Mouse (Mus musculus): ENCODE measurements around the gene Rad54l.

Rad54l gene

GRCm38 (mm10) chr4:116123602-116124519 is at the start of gene Rad54l, which contains the start of gene Pomgnt1:
Gene Rad54l, minus strand, starts transcription at chr4:116123690.
Gene Pomgnt1, plus strand, starts transcription at chr4:116123840.
- DNase-seq (ENCODE audit: low spot score), result peak; percentile 91

GRCm38 (mm10) chr4:116173072-116173471 is 49.6 kb upstream of the Rad54l start, which contains the start of the genes 1700042G07Rik and Gm49337:
Gene 1700042G07Rik, plus strand, starts transcription at chr4:116173372.
Gene Gm49337, plus strand, starts transcription at chr4:116173384.
- DNase-seq (ENCODE audit: low spot score), result no peak

GRCm38 (mm10) chr4:116169353-116169672 is 45.8 kb upstream of the Rad54l start:
- DNase-seq (ENCODE audit: low spot score), result no peak

GRCm38 (mm10) chr4:116168617-116169352 is 45.3 kb upstream of the Rad54l start:
- DNase-seq (ENCODE audit: low spot score), result no peak

- no peak for DNase-seq (ENCODE audit: low spot score)
These were observed 43.9 kb upstream of the Rad54l start, which contains the start of gene Tspan1 for GRCm38 (mm10) chr4:116167404-116167803. Gene Tspan1, minus strand, starts transcription at chr4:116167601.

- no peak for DNase-seq (ENCODE audit: low spot score)
These were observed 42.4 kb upstream of the Rad54l start for GRCm38 (mm10) chr4:116165708-116166407.

GRCm38 (mm10) chr4:116164759-116165554 is 41.5 kb upstream of the Rad54l start:
- DNase-seq (ENCODE audit: low spot score), result no peak

GRCm38 (mm10) chr4:116162142-116162541 is 38.7 kb upstream of the Rad54l start:
- DNase-seq (ENCODE audit: low spot score), result no peak

- DNase-seq (ENCODE audit: low spot score), result no peak
These were observed 37.3 kb upstream of the Rad54l start for GRCm38 (mm10) chr4:116160769-116161168.

GRCm38 (mm10) chr4:116159912-116160311 is 36.4 kb upstream of the Rad54l start:
- DNase-seq (ENCODE audit: low spot score), result no peak

- DNase-seq (ENCODE audit: low spot score), result no peak
These were observed 34.4 kb upstream of the Rad54l start for GRCm38 (mm10) chr4:116157882-116158281.

- no peak for DNase-seq (ENCODE audit: low spot score)
These were observed 29.2 kb upstream of the Rad54l start for GRCm38 (mm10) chr4:116152702-116153101.

- DNase-seq (ENCODE audit: low spot score), result no peak
These were observed 27.7 kb upstream of the Rad54l start, which contains the start of gene Lurap1 for GRCm38 (mm10) chr4:116151238-116151637. Gene Lurap1, minus strand, starts transcription at chr4:116151338.

GRCm38 (mm10) chr4:116150862-116151221 is 27.4 kb upstream of the Rad54l start:
- DNase-seq (ENCODE audit: low spot score), result no peak

GRCm38 (mm10) chr4:116150156-116150861 is 26.8 kb upstream of the Rad54l start:
- peak; percentile 64 for DNase-seq (ENCODE audit: low spot score)

GRCm38 (mm10) chr4:116149812-116150155 is 26.3 kb upstream of the Rad54l start:
- DNase-seq (ENCODE audit: low spot score), result no peak

GRCm38 (mm10) chr4:116143891-116144717 is 20.6 kb upstream of the Rad54l start:
- DNase-seq (ENCODE audit: low spot score), result peak; percentile 30

GRCm38 (mm10) chr4:116143317-116143811 is 19.9 kb upstream of the Rad54l start:
- DNase-seq (ENCODE audit: low spot score), result no peak

GRCm38 (mm10) chr4:116142269-116142668 is 18.8 kb upstream of the Rad54l start:
- no peak for DNase-seq (ENCODE audit: low spot score)

- DNase-seq (ENCODE audit: low spot score), result no peak
These were observed 18.2 kb upstream of the Rad54l start for GRCm38 (mm10) chr4:116141736-116142135.

All from yolk sac, embryonic 10.5 days (tissue).